ENCODE assay signal across 12 mouse cellular contexts in the genomic region with DNA sequence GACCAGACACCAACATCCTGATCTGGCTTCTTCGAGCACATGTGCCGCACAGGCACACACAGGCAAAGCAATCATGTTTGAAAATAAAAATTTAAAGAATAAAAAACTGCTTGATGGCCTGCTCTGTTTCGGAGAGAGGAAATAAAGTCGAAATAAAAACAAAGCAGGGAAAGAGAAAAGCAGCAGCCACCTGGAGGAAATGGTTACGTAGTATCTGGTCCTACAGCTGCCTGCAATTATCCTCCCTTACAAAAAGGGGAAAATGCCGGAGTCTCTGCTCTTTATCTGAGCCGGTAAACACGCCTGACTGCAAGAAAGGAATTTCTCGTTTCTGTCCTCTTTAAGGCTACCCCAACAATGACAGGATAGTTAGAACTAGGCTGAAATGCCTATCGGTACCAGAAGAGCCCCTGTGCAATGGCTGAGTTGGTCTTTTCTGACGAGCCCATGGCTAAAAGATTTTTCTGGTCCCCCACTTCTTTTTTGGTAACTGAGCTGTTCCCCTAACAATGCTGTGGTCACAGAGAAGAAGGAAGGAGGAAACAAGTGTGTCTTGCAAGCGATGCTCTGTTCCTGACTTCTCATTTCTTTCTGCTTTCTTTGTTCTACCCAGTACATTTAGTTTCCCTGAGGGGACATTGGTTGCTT. TPM values are rescaled to one million over a fixed set of nuclear protein-coding genes. Genes with fewer than 3 reads are reported as not detected.
DNase-seq lines count a peak whose midpoint lies in the region; ATAC-seq lines count a peak whose summit lies in the region.
"Had no signal": no experiment of that assay in that cellular context is flagged by ENCODE, and none has a peak within 500 bp of the region (broad histone marks: within the 10 kb centered on the region; RNA-seq: fewer than 3 reads in every experiment).

No protein-coding gene starts in this region.

- no peaks in the 10 kb centered on the region for H3K36me3 ChIP-seq in kidney, embryonic 16.5 days (ENCODE audit: insufficient read depth, low read length)
- H3K36me3 ChIP-seq in liver, embryonic 16.5 days (ENCODE audit: control insufficient read depth, insufficient read depth): no peaks in the 10 kb centered on the region

- no peak overlapping the region for H3K4me3 ChIP-seq in kidney, embryonic 16.5 days (ENCODE audit: low read length)
- no peak overlapping the region for H3K4me3 ChIP-seq in liver, embryonic 16.5 days (ENCODE audit: low read depth, low read length)
- H3K4me3 ChIP-seq: myocyte had no signal

- no peaks in the 10 kb centered on the region for H3K9me3 ChIP-seq in kidney, embryonic 16.5 days (ENCODE audit: low read length)
- no peaks in the 10 kb centered on the region for H3K9me3 ChIP-seq in liver, embryonic 16.5 days (replicated peaks; ENCODE audit: control insufficient read depth, low read length)

- peaks cover 19% of the 10 kb centered on the region for H3K4me1 ChIP-seq in kidney, embryonic 16.5 days (ENCODE audit: insufficient read depth, low read length)
- peaks cover 14% of the 10 kb centered on the region for H3K4me1 ChIP-seq in liver, embryonic 16.5 days (ENCODE audit: control insufficient read depth, low read depth, low read length)

- no peak overlapping the region for H3K4me2 ChIP-seq in kidney, embryonic 16.5 days (replicated peaks; ENCODE audit: low read depth, low read length)
- H3K4me2 ChIP-seq in liver, embryonic 16.5 days (ENCODE audit: low read depth, low read length): peak overlapping the region; percentile 32; the same call in 1 of the 2 replicates

- DNase-seq in kidney, postnatal 4 days: no peak
- peak; percentile 33 for DNase-seq in CD4-positive, CD25-positive, alpha-beta regulatory T cell, adult 2 months (ENCODE audit: low read depth, low spot score)
- peak; percentile 44 for DNase-seq in brain, adult 2 months (ENCODE audit: low read depth, low spot score)
- no peak for DNase-seq in frontal cortex, postnatal 25 days (ENCODE audit: low spot score in 2 of 2)
- DNase-seq in cerebellum, postnatal 14 days: no peak
- DNase-seq in kidney, adult 11 months: no peak
- DNase-seq: gastrocnemius, postnatal 25 days; kidney, adult 9 months; lung, embryonic 14.5 days had no signal

- H3K27me3 ChIP-seq in kidney, embryonic 16.5 days (ENCODE audit: insufficient read depth, low read length): no peaks in the 10 kb centered on the region
- 0 out of 2 replicates have a peak, but pooled peaks cover 2% of the 10 kb centered on the region for H3K27me3 ChIP-seq in liver, embryonic 16.5 days (ENCODE audit: control insufficient read depth, insufficient read depth, low read depth, low read length)

- no peak overlapping the region for H3K9ac ChIP-seq in kidney, embryonic 16.5 days (replicated peaks; ENCODE audit: low read length)
- no peak overlapping the region; the same call in 1 of the 2 replicates for H3K9ac ChIP-seq in liver, embryonic 16.5 days (ENCODE audit: low read depth, low read length)
- H3K9ac ChIP-seq: lung, embryonic 14.5 days had no signal

- ATAC-seq in kidney, embryonic 16.5 days (ENCODE audit: low FRiP score, low TSS enrichment): no peak
- ATAC-seq in liver, embryonic 16.5 days (ENCODE audit: low read depth): no peak

- 36% methylated on average over 12 of the region's 12 CpGs for WGBS in kidney, embryonic 16.5 days
- 20% methylated on average over 12 of the region's 12 CpGs for WGBS in liver, embryonic 16.5 days (ENCODE audit: insufficient replicate concordance)

- 0 out of 2 replicates have a peak overlapping the region, but pooled peaks have one; percentile 10 for H3K27ac ChIP-seq in kidney, embryonic 16.5 days (ENCODE audit: low read length)
- H3K27ac ChIP-seq in liver, embryonic 16.5 days (ENCODE audit: low read length): no peak overlapping the region

RNA-seq across cellular contexts. Expression of a gene that starts 32.7 kb away (rescaled TPM):
- polyA plus RNA-seq in kidney, embryonic 16.5 days (2015; fragmentation: Nextera tagmentation; extraction: Ambion mirVana): 47.1 and 48.3 TPM in 2 replicates
- 29.4 and 34.5 TPM in 2 replicates for polyA plus RNA-seq in liver, embryonic 16.5 days (2015; fragmentation: Nextera tagmentation; extraction: Ambion mirVana)

RNA-seq across cellular contexts. Expression of a gene that starts 37.2 kb away (rescaled TPM):
- polyA plus RNA-seq in kidney, embryonic 16.5 days (2015; fragmentation: Nextera tagmentation; extraction: Ambion mirVana): 112 and 113 TPM in 2 replicates
- 44.1 and 46.1 TPM in 2 replicates for polyA plus RNA-seq in liver, embryonic 16.5 days (2015; fragmentation: Nextera tagmentation; extraction: Ambion mirVana)

Comparison
In these comparisons a context has a peak if more than half of its experiments do, and no peak if none do; other contexts are left out.
1. DNase-seq: peak in CD4-positive, CD25-positive, alpha-beta regulatory T cell, adult 2 months (single experiment) and brain, adult 2 months (single experiment); none in kidney, postnatal 4 days (0 of 2), frontal cortex, postnatal 25 days (0 of 2), cerebellum, postnatal 14 days (0 of 2) and kidney, adult 11 months (single experiment).